Mouse (Mus musculus) heart, adult 9 months (tissue): ENCODE measurements around the gene Atxn7l1.

Experiments
- DNase-seq, 2 experiments: peaks; one replicate each; pipeline ENCODE4 v3.0.0; 2022; ENCODE audit warnings: low spot score in 2 of 2

Gene Atxn7l1

GRCm38 (mm10) chr12:33147497-33148267 is at the start of gene Atxn7l1:
Gene Atxn7l1 (plus strand): TSS chr12:33147693.
- peak; percentile 88 to 92 for DNase-seq

- no peak for DNase-seq
Observed at GRCm38 (mm10) chr12:33101627-33102026, 45.9 kb upstream of the Atxn7l1 start.

- DNase-seq, result no peak
Observed at GRCm38 (mm10) chr12:33102342-33103115, 45.0 kb upstream of the Atxn7l1 start.

- DNase-seq, result no peak
Observed at GRCm38 (mm10) chr12:33105724-33106123, 41.8 kb upstream of the Atxn7l1 start.

- DNase-seq, result no peak
Observed at GRCm38 (mm10) chr12:33106438-33107167, 40.9 kb upstream of the Atxn7l1 start.

GRCm38 (mm10) chr12:33109531-33109930 is 38.0 kb upstream of the Atxn7l1 start:
- DNase-seq, result peak; percentile 16 to 27

GRCm38 (mm10) chr12:33110894-33111471 is 36.5 kb upstream of the Atxn7l1 start:
- peak; percentile 55 to 64 for DNase-seq

GRCm38 (mm10) chr12:33118624-33119301 is 28.7 kb upstream of the Atxn7l1 start:
- no peak for DNase-seq

- DNase-seq, result peak in 1 of 2 experiments; percentile 21
Observed at GRCm38 (mm10) chr12:33125594-33126227, 21.8 kb upstream of the Atxn7l1 start.

GRCm38 (mm10) chr12:33126243-33126642 is 21.2 kb upstream of the Atxn7l1 start:
- no peak for DNase-seq

- no peak for DNase-seq
Observed at GRCm38 (mm10) chr12:33128121-33128520, 19.4 kb upstream of the Atxn7l1 start.

GRCm38 (mm10) chr12:33128702-33129101 is 18.8 kb upstream of the Atxn7l1 start:
- no peak for DNase-seq

GRCm38 (mm10) chr12:33129410-33129809 is 18.1 kb upstream of the Atxn7l1 start:
- peak; percentile 28 to 38 for DNase-seq

GRCm38 (mm10) chr12:33130401-33130800 is 17.1 kb upstream of the Atxn7l1 start:
- no peak for DNase-seq

- DNase-seq, result no peak
Observed at GRCm38 (mm10) chr12:33131796-33132195, 15.7 kb upstream of the Atxn7l1 start.

- no peak for DNase-seq
Observed at GRCm38 (mm10) chr12:33137857-33138256, 9.6 kb upstream of the Atxn7l1 start.

- DNase-seq, result peak in 1 of 2 experiments; percentile 46
Observed at GRCm38 (mm10) chr12:33139083-33139482, 8.4 kb upstream of the Atxn7l1 start.

GRCm38 (mm10) chr12:33144456-33144855 is 3.0 kb upstream of the Atxn7l1 start:
- DNase-seq, result no peak

- peak; percentile 19 to 23 for DNase-seq
Observed at GRCm38 (mm10) chr12:33146622-33147433, 665 bp upstream of the Atxn7l1 start.
